Mouse (Mus musculus) midbrain, embryonic 12.5 days (tissue): ENCODE measurements at regions not wholly inside any gene's neighbourhood (a gene's known extent, or its start where the extent isn't known, plus 50 kb on each side); places are given as distances from the start of the nearest gene placed in this dataset.

Experiments
- ATAC-seq: fragments of 200-750 bp; cut with Nextera tagmentation; 2 replicates; pipeline ENCODE4 v1.8.0; 2017; ENCODE audit warnings: low read depth, moderate TSS enrichment, moderate library complexity; ENCODE audit not compliant: low FRiP score
- H3K27ac ChIP-seq: fragments of 300-500 bp; sonication (generic); replicated peaks from 2 replicates; pipeline ENCODE4 v1.5.1; 2016; ENCODE audit warnings: mild to moderate bottlenecking
- H3K27me3 ChIP-seq: fragments of 300-500 bp; sonication (generic); 2 replicates; pipeline ENCODE4 v1.6.1; 2016; ENCODE audit warnings: mild to moderate bottlenecking
- H3K36me3 ChIP-seq: fragments of 300-500 bp; sonication (generic); 2 replicates; pipeline ENCODE4 v1.6.1; 2016
- H3K4me1 ChIP-seq: fragments of 300-500 bp; sonication (generic); 2 replicates; pipeline ENCODE4 v1.6.1; 2016
- H3K4me2 ChIP-seq: fragments of 300-500 bp; sonication (generic); replicated peaks from 2 replicates; pipeline ENCODE4 v1.6.1; 2016; ENCODE audit warnings: mild to moderate bottlenecking, moderate library complexity
- H3K4me3 ChIP-seq: fragments of 300-500 bp; sonication (generic); 2 replicates; pipeline ENCODE4 v1.5.1; 2016; ENCODE audit warnings: mild to moderate bottlenecking
- H3K9ac ChIP-seq: fragments of 300-500 bp; sonication (generic); replicated peaks from 2 replicates; pipeline ENCODE4 v1.6.1; 2016; ENCODE audit warnings: mild to moderate bottlenecking, moderate library complexity
- H3K9me3 ChIP-seq: fragments of 300-500 bp; sonication (generic); 2 replicates; pipeline ENCODE4 v1.6.1; 2016; ENCODE audit warnings: mild to moderate bottlenecking
- WGBS: fragments of 180-500 bp; shearing (Covaris S2); methylation state at CpG from one replicate; pipeline ENCODE4 v1.1.7; 2016; 5-methylcytosine and 5-hydroxymethylcytosine counted together

GRCm38 (mm10) chr10:100210684-100211083 is 124.8 kb upstream of the Gm4301 start:
- Histone ChIP-seq H3K9me3 (no peaks in the 10 kb centered on the region), H3K36me3 (no peaks in the 10 kb centered on the region), H3K4me1 (no peaks in the 10 kb centered on the region), H3K27ac (no peak overlapping the region), H3K4me3 (no peak overlapping the region), H3K27me3 (no peaks in the 10 kb centered on the region), H3K9ac (no peak overlapping the region), H3K4me2 (no peak overlapping the region)
- ATAC-seq: no peak
- WGBS: 88% methylated on average over 7 of the region's 7 CpGs

- H3K9me3 ChIP-seq: no peaks in the 10 kb centered on the region
- no peak overlapping the region for H3K4me2 ChIP-seq
- H3K27ac ChIP-seq: no peak overlapping the region
- no peak overlapping the region for H3K9ac ChIP-seq
- no peak for ATAC-seq
- H3K36me3 ChIP-seq: no peaks in the 10 kb centered on the region
- H3K4me1 ChIP-seq: no peaks in the 10 kb centered on the region
- WGBS: 87% methylated on average over 3 of the region's 3 CpGs
- no peak overlapping the region for H3K4me3 ChIP-seq
- H3K27me3 ChIP-seq: no peaks in the 10 kb centered on the region
These were observed 110.9 kb upstream of the Gm4301 start for GRCm38 (mm10) chr10:100224459-100225097.

DNA sequence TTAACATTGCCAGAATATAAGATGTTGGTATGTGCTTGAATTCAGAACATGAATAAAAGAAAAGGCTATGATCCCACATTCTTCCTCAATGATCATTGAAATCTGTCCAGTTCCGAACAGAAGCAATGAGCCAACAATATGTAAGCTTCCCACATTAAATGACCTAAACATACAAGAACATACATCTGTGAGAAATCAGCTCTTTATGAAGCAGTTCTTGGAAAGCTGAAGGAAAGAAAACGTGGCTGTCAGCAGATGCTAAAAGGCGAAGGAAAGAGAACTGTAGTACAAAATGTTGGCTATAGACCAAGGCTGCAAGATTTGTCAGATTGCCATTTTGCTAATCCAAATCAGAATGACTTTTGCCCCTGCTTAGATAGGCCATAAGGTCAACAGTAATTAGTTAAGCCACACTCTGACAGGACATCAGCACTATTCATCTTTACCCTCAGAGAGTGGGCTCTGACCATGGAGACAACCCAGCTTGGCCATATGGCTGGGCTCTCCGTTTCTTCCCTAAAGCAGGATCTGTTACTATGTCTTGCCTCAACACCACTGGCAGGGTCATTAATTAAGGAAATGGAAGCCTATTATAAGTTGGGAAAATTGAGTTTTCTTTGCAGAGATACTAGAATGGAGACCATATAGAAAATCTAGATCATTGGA is 76.1 kb upstream of the Gm4301 start:
- 90% methylated on average over 4 of the region's 4 CpGs for whole genome bisulfite sequencing
- Histone ChIP-seq H3K9me3 (no peaks in the 10 kb centered on the region), H3K4me3 (no peak overlapping the region), H3K4me2 (no peak overlapping the region), H3K27ac (no peak overlapping the region), H3K9ac (no peak overlapping the region), H3K4me1 (no peaks in the 10 kb centered on the region), H3K27me3 (no peaks in the 10 kb centered on the region), H3K36me3 (no peaks in the 10 kb centered on the region)
- no peak for ATAC-seq

GRCm38 (mm10) chr10:100263447-100263846 is 72.0 kb upstream of the Gm4301 start:
- H3K9ac ChIP-seq: no peak overlapping the region
- no peaks in the 10 kb centered on the region for H3K4me1 ChIP-seq
- H3K4me2 ChIP-seq: no peak overlapping the region
- H3K36me3 ChIP-seq: no peaks in the 10 kb centered on the region
- H3K27me3 ChIP-seq: no peaks in the 10 kb centered on the region
- ATAC-seq: no peak
- no peak overlapping the region for H3K4me3 ChIP-seq
- WGBS: 75% methylated on average over 2 of the region's 2 CpGs
- no peaks in the 10 kb centered on the region for H3K9me3 ChIP-seq
- no peak overlapping the region for H3K27ac ChIP-seq

GRCm38 (mm10) chr10:100264066-100264465 is 71.4 kb upstream of the Gm4301 start:
- H3K9me3 ChIP-seq: no peaks in the 10 kb centered on the region
- H3K4me3 ChIP-seq: no peak overlapping the region
- no peaks in the 10 kb centered on the region for H3K36me3 ChIP-seq
- no peak overlapping the region for H3K27ac ChIP-seq
- no peaks in the 10 kb centered on the region for H3K4me1 ChIP-seq
- ATAC-seq: no peak
- H3K4me2 ChIP-seq: no peak overlapping the region
- H3K9ac ChIP-seq: no peak overlapping the region
- H3K27me3 ChIP-seq: no peaks in the 10 kb centered on the region
- 28% methylated on average over 2 of the region's 2 CpGs for WGBS

- H3K4me2 ChIP-seq: no peak overlapping the region
- no peak overlapping the region for H3K4me3 ChIP-seq
- H3K9me3 ChIP-seq: no peaks in the 10 kb centered on the region
- H3K27me3 ChIP-seq: no peaks in the 10 kb centered on the region
- no peaks in the 10 kb centered on the region for H3K36me3 ChIP-seq
- H3K9ac ChIP-seq: no peak overlapping the region
- no peaks in the 10 kb centered on the region for H3K4me1 ChIP-seq
- H3K27ac ChIP-seq: no peak overlapping the region
- ATAC-seq: no peak
These were observed 53.0 kb upstream of the Gm4301 start for GRCm38 (mm10) chr10:100282471-100282870.
